Mouse (Mus musculus) brain, embryonic 14.5 days (tissue): ENCODE results near the gene Nfkbiz.

Experiments used
- CTCF ChIP-seq: fragments of 200-500 bp; IDR thresholded peaks from 2 replicates; pipeline ENCODE4 v1.5.1; 2012; ENCODE audit warnings: inconsistent platforms, mild to moderate bottlenecking, moderate library complexity, borderline replicate concordance; ENCODE audit not compliant: insufficient read depth, insufficient read length; ENCODE audit errors: extremely low read depth
- POLR2A ChIP-seq: fragments of 200-500 bp; IDR thresholded peaks from 2 replicates; pipeline ENCODE4 v1.6.1; 2012; ENCODE audit warnings: mild to moderate bottlenecking, inconsistent platforms, borderline replicate concordance; ENCODE audit not compliant: poor library complexity, insufficient read depth, insufficient read length, severe bottlenecking; ENCODE audit errors: extremely low read depth

DNA sequence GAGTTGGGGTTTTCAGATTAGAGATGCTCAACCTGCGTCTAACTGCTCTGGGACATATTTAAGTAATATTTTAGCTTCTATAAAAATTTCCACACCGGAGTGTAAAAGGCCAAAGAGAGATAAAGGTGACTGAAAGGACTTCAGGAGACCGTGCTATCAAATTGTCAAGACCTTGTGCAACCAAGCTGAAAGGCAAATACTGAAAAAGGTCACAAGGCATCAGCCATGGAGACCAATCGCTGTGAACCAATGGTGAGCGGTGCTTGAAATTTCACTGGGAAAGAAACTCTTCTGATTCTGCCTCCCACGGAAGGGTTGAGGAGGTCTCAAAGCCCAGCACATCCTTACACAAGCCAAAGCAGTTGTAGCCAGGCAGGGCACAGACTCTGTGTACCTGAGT, 2.8 kb upstream of the Nfkbiz start:
- TF ChIP-seq POLR2A (no peak), CTCF (no peak)
